In the genomic region with DNA sequence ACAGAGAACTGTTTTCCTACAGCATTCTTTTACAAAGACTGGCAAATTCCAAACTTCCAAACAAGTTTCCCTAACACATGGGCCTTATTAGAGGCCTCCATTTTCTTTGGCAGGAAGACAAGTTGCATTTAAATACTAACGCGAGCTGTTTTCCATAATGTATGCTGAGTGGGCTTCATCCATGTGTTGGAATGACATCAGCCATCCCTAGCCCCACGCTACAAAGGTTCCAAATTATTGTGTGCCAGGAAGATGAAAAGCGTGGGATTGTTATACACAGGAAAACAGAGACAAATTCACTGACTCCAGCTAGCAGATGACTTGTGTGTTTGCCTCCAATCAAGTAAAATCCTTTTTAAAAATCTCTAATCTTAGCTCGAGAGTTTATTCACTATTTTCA, we compare ENCODE assay signal across 25 mouse cellular contexts.
A peak's percentile ranks its signal among the peaks of the same experiment; 100 is the strongest.
DNase-seq lines count a peak whose midpoint lies in the region; ATAC-seq and TF ChIP-seq lines count a peak whose summit lies in the region.
"Had no signal": no experiment of that assay in that cellular context is flagged by ENCODE, and none has a peak within 500 bp of the region (broad histone marks: within the 10 kb centered on the region; RNA-seq: fewer than 3 reads in every experiment).

No protein-coding gene starts in this region.

- ATAC-seq in embryonic facial prominence, embryonic 13.5 days (ENCODE audit: insufficient number of reproducible peaks, insufficient read depth, low FRiP score, low TSS enrichment, low read depth): no peak
- peak; percentile 60 for ATAC-seq in embryonic facial prominence, embryonic 14.5 days (ENCODE audit: low read depth)
- ATAC-seq in limb, embryonic 14.5 days (ENCODE audit: low FRiP score, low read depth): peak; percentile 70; the same call in 1 of the 2 replicates
- ATAC-seq in activated CD4-positive, CD25-positive, alpha-beta regulatory T cell, adult 4 months: no peak
- ATAC-seq: hindbrain, postnatal 0 days; intestine, postnatal 0 days had no signal

- H3K36me3 ChIP-seq in embryonic facial prominence, embryonic 13.5 days: no peaks in the 10 kb centered on the region
- H3K36me3 ChIP-seq in embryonic facial prominence, embryonic 10.5 days (replicated peaks): no peaks in the 10 kb centered on the region
- no peaks in the 10 kb centered on the region for H3K36me3 ChIP-seq in embryonic facial prominence, embryonic 14.5 days (ENCODE audit: control insufficient read depth, insufficient read depth, low read length)
- no peaks in the 10 kb centered on the region for H3K36me3 ChIP-seq in limb, embryonic 14.5 days (ENCODE audit: control insufficient read depth, insufficient read depth, low read length)
- H3K36me3 ChIP-seq: embryonic facial prominence, embryonic 12.5 days; heart, embryonic 13.5 days; limb, embryonic 12.5 days; neural tube, embryonic 15.5 days had no signal

- no peaks in the 10 kb centered on the region for H3K9me3 ChIP-seq in embryonic facial prominence, embryonic 13.5 days
- H3K9me3 ChIP-seq in embryonic facial prominence, embryonic 10.5 days: peaks cover 2% of the 10 kb centered on the region; the same call in 1 of the 2 replicates
- no peaks in the 10 kb centered on the region for H3K9me3 ChIP-seq in embryonic facial prominence, embryonic 14.5 days (ENCODE audit: control insufficient read depth, low read length)
- H3K9me3 ChIP-seq in limb, embryonic 14.5 days (ENCODE audit: control insufficient read depth, low read length): no peaks in the 10 kb centered on the region
- H3K9me3 ChIP-seq: embryonic facial prominence, embryonic 12.5 days; heart, embryonic 13.5 days; limb, embryonic 12.5 days; neural tube, embryonic 15.5 days had no signal

- peaks cover 33% of the 10 kb centered on the region for H3K4me1 ChIP-seq in embryonic facial prominence, embryonic 13.5 days
- H3K4me1 ChIP-seq in embryonic facial prominence, embryonic 10.5 days: no peaks in the 10 kb centered on the region
- peaks cover 17% of the 10 kb centered on the region for H3K4me1 ChIP-seq in embryonic facial prominence, embryonic 14.5 days (ENCODE audit: control insufficient read depth, insufficient read depth, low read length)
- peaks cover 12% of the 10 kb centered on the region; the same call in 1 of the 2 replicates for H3K4me1 ChIP-seq in limb, embryonic 14.5 days (ENCODE audit: control insufficient read depth, insufficient read depth, low read length)
- H3K4me1 ChIP-seq: embryonic facial prominence, embryonic 12.5 days; limb, embryonic 12.5 days; neural tube, embryonic 15.5 days had no signal

- TF ChIP-seq POLR2A in limb, embryonic 14.5 days (IDR thresholded peaks at IDR 0.05; ENCODE audit: borderline replicate concordance, extremely low read depth, insufficient read depth, insufficient read length): no peak

- H3K9ac ChIP-seq in embryonic facial prominence, embryonic 13.5 days: no peak overlapping the region
- 0 out of 2 replicates have a peak overlapping the region, but pooled peaks have one; percentile 14 for H3K9ac ChIP-seq in embryonic facial prominence, embryonic 14.5 days (ENCODE audit: low read depth, low read length)
- no peak overlapping the region for H3K9ac ChIP-seq in limb, embryonic 14.5 days (ENCODE audit: low read depth, low read length, severe bottlenecking)
- H3K9ac ChIP-seq: embryonic facial prominence, embryonic 12.5 days; heart, embryonic 13.5 days; limb, embryonic 12.5 days; liver, embryonic 14.5 days; lung, embryonic 14.5 days; neural tube, embryonic 15.5 days had no signal

- no peak overlapping the region for H3K4me2 ChIP-seq in embryonic facial prominence, embryonic 13.5 days
- H3K4me2 ChIP-seq in embryonic facial prominence, embryonic 14.5 days (ENCODE audit: low read depth, low read length): no peak overlapping the region
- H3K4me2 ChIP-seq in limb, embryonic 14.5 days (replicated peaks; ENCODE audit: low read depth, low read length, severe bottlenecking): no peak overlapping the region
- H3K4me2 ChIP-seq: embryonic facial prominence, embryonic 12.5 days; heart, embryonic 13.5 days; limb, embryonic 12.5 days; lung, embryonic 14.5 days; neural tube, embryonic 15.5 days had no signal

- DNase-seq in embryonic facial prominence, embryonic 10.5 days (ENCODE audit: low spot score): no peak
- DNase-seq in layer of hippocampus, adult 9-10 months (ENCODE audit: low spot score): peak; percentile 5
- DNase-seq in layer of hippocampus, adult 11-12 months (ENCODE audit: low spot score): no peak
- peak; percentile 88 for DNase-seq in embryonic facial prominence, embryonic 14.5 days (ENCODE audit: low spot score)
- DNase-seq in limb, embryonic 14.5 days (ENCODE audit: low spot score): peak; percentile 70
- DNase-seq in ovary, postnatal 14 days (ENCODE audit: low spot score): no peak
- DNase-seq: adrenal gland, postnatal 25 days; cerebellum, adult 11 months; cerebellum, postnatal 14 days; gastrocnemius, postnatal 36 days; heart, adult 2 months; heart, postnatal 14 days; kidney, postnatal 25 days; lung, embryonic 14.5 days; lung, postnatal 36 days; thymus, adult 2 months had no signal

- 32% methylated on average over 5 of the region's 5 CpGs for WGBS in embryonic facial prominence, embryonic 13.5 days
- WGBS in embryonic facial prominence, embryonic 10.5 days: 84% methylated on average over 5 of the region's 5 CpGs
- 34% methylated on average over 5 of the region's 5 CpGs for WGBS in embryonic facial prominence, embryonic 14.5 days
- 41% methylated on average over 5 of the region's 5 CpGs for WGBS in limb, embryonic 14.5 days

- no peak overlapping the region for H3K4me3 ChIP-seq in embryonic facial prominence, embryonic 13.5 days
- H3K4me3 ChIP-seq in embryonic facial prominence, embryonic 10.5 days: no peak overlapping the region
- H3K4me3 ChIP-seq in embryonic facial prominence, embryonic 14.5 days (ENCODE audit: low read depth, low read length): no peak overlapping the region
- no peak overlapping the region for H3K4me3 ChIP-seq in limb, embryonic 14.5 days (replicated peaks; ENCODE audit: low read length)
- H3K4me3 ChIP-seq: embryonic facial prominence, embryonic 12.5 days; heart, adult 2 months; heart, embryonic 13.5 days; limb, embryonic 12.5 days; neural tube, embryonic 15.5 days had no signal

- H3K27ac ChIP-seq in embryonic facial prominence, embryonic 13.5 days: peak overlapping the region; percentile 63
- H3K27ac ChIP-seq in embryonic facial prominence, embryonic 10.5 days (replicated peaks): no peak overlapping the region
- peak overlapping the region; percentile 72; the same call in 1 of the 2 replicates for H3K27ac ChIP-seq in embryonic facial prominence, embryonic 14.5 days (replicated peaks; ENCODE audit: low read depth, low read length)
- no peak overlapping the region for H3K27ac ChIP-seq in limb, embryonic 14.5 days (replicated peaks; ENCODE audit: low read depth, low read length)
- H3K27ac ChIP-seq: embryonic facial prominence, embryonic 12.5 days; heart, adult 2 months; heart, embryonic 13.5 days; hindbrain, postnatal 0 days; limb, embryonic 12.5 days; liver, embryonic 14.5 days; neural tube, embryonic 15.5 days had no signal

- no peaks in the 10 kb centered on the region for H3K27me3 ChIP-seq in embryonic facial prominence, embryonic 13.5 days
- H3K27me3 ChIP-seq in embryonic facial prominence, embryonic 10.5 days (replicated peaks; ENCODE audit: low read depth, poor library complexity, severe bottlenecking): no peaks in the 10 kb centered on the region
- no peaks in the 10 kb centered on the region for H3K27me3 ChIP-seq in embryonic facial prominence, embryonic 14.5 days (replicated peaks; ENCODE audit: control insufficient read depth, insufficient read depth, low read length)
- no peaks in the 10 kb centered on the region for H3K27me3 ChIP-seq in limb, embryonic 14.5 days (ENCODE audit: control insufficient read depth, insufficient read depth, low read length)
- H3K27me3 ChIP-seq: embryonic facial prominence, embryonic 12.5 days; heart, embryonic 13.5 days; limb, embryonic 12.5 days; neural tube, embryonic 15.5 days had no signal

Comparison
In these comparisons a context has a peak if more than half of its experiments do, and no peak if none do; other contexts are left out.
1. ATAC-seq: peak in embryonic facial prominence, embryonic 14.5 days (single experiment) and limb, embryonic 14.5 days (single experiment); none in embryonic facial prominence, embryonic 13.5 days (single experiment) and activated CD4-positive, CD25-positive, alpha-beta regulatory T cell, adult 4 months (single experiment).
2. H3K27ac ChIP-seq: peak in embryonic facial prominence, embryonic 13.5 days (single experiment) and embryonic facial prominence, embryonic 14.5 days (single experiment); none in embryonic facial prominence, embryonic 10.5 days (single experiment) and limb, embryonic 14.5 days (single experiment).
3. DNase-seq: peak in layer of hippocampus, adult 9-10 months (single experiment), embryonic facial prominence, embryonic 14.5 days (single experiment) and limb, embryonic 14.5 days (single experiment); none in embryonic facial prominence, embryonic 10.5 days (single experiment), layer of hippocampus, adult 11-12 months (single experiment) and ovary, postnatal 14 days (single experiment).